Mouse (Mus musculus) midbrain, embryonic 10.5 days (tissue): ENCODE data around the gene Entpd5. TPM values are rescaled to one million over a fixed set of nuclear protein-coding genes. Genes with fewer than 3 reads are reported as not detected.

Experiments used
- DNase-seq: peaks from one replicate; pipeline ENCODE4 v3.0.0-alpha.2; 2017; ENCODE audit warnings: low spot score
- H3K27ac ChIP-seq: fragments of 300-500 bp; sonication (generic); replicated peaks from 2 replicates; pipeline ENCODE4 v1.5.1; 2016; ENCODE audit warnings: mild to moderate bottlenecking
- H3K27me3 ChIP-seq: fragments of 300-500 bp; sonication (generic); 2 replicates; pipeline ENCODE4 v1.6.1; 2016; ENCODE audit warnings: low read depth, mild to moderate bottlenecking; ENCODE audit not compliant: poor library complexity, severe bottlenecking
- H3K36me3 ChIP-seq: fragments of 300-500 bp; sonication (generic); 2 replicates; pipeline ENCODE4 v1.6.1; 2016; ENCODE audit warnings: mild to moderate bottlenecking, moderate library complexity
- H3K4me1 ChIP-seq: fragments of 300-500 bp; sonication (generic); 2 replicates; pipeline ENCODE4 v1.6.1; 2016
- H3K4me3 ChIP-seq: fragments of 300-500 bp; sonication (generic); 2 replicates; pipeline ENCODE4 v1.5.1; 2016; ENCODE audit warnings: mild to moderate bottlenecking, moderate library complexity
- H3K9me3 ChIP-seq: fragments of 300-500 bp; sonication (generic); replicated peaks from 2 replicates; pipeline ENCODE4 v1.6.1; 2016; ENCODE audit warnings: mild to moderate bottlenecking
- WGBS: fragments of 180-500 bp; shearing (Covaris S2); methylation state at CpG from one replicate; pipeline ENCODE4 v1.1.7; 2016; 5-methylcytosine and 5-hydroxymethylcytosine counted together
- polyA plus RNA-seq: library from polyadenylated mRNA; unstranded; fragments of >200 nt; fragmentation: Nextera tagmentation; extraction: Ambion mirVana; gene quantifications from 2 replicates; pipeline ENCODE4 v1.2.1, GENCODE M21; 2016

Gene Entpd5
- polyA plus RNA-seq, 1 experiment from 2014 or later, result 8.0 TPM

DNA sequence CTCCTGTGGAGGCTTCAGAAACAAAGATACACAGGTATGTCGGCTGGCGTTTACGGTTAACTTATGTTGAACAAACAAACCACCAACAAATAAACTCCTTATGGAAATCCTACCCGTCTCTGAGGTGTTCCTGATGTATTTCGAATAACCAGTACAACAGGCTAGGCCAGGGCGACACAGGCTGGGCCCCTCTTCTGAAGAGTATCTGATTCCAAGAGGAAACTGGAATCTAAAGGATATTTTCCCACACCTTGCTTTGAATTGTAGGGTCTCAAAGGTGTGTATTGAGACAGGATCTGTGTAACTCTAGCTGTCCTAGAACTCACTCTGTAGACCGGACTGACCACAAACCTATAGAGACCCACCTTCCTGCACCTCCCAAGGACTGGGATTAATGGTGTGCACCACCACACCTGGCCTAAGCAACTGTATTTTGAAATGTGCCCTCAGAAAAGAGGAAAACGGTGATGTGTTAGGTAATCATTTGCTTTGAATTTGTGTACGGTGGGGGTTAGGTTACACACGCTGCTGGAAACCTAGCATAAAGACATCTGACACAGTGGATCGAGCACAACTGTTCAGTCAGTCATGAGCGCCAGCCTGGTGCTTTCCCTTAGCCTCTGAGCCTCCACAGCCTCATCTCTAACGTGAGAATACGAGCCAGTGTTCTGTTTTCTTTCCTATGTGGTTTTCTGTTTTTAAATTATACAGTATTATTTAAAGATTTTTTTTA is 11.7 kb downstream of the Entpd5 start:
- Histone ChIP-seq H3K27ac (no peak overlapping the region), H3K9me3 (no peaks in the 10 kb centered on the region), H3K4me1 (no peaks in the 10 kb centered on the region), H3K36me3 (no peaks in the 10 kb centered on the region), H3K4me3 (no peak overlapping the region), H3K27me3 (no peaks in the 10 kb centered on the region)
- 90% methylated on average over 14 of the region's 14 CpGs for WGBS
- DNase-seq, result no peak

DNA sequence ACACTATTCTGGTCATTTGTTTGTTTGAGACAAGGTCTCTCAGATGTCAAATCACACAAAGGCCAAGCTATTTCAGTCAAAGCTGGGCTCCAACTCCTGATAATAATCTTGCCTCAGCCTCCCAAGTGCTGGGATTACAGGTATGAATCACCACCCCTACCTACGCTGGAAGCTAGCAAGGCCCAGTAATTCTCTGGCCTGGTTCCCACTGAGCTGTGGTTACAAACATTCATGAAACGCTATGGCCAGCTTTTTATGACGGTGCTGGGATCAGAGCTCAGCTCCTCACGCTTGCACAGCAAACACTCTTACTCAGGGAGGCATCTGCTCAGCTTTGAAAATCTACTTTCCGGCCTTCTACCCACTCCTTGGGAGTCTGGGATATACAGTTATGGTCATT is 15.0 kb downstream of the Entpd5 start:
- no peak overlapping the region for H3K27ac ChIP-seq
- 94% methylated on average over 5 of the region's 5 CpGs for WGBS
- no peaks in the 10 kb centered on the region for H3K9me3 ChIP-seq
- DNase-seq, result no peak
- no peaks in the 10 kb centered on the region for H3K27me3 ChIP-seq
- H3K4me1 ChIP-seq, result no peaks in the 10 kb centered on the region
- H3K4me3 ChIP-seq, result no peak overlapping the region
- no peaks in the 10 kb centered on the region for H3K36me3 ChIP-seq

DNA sequence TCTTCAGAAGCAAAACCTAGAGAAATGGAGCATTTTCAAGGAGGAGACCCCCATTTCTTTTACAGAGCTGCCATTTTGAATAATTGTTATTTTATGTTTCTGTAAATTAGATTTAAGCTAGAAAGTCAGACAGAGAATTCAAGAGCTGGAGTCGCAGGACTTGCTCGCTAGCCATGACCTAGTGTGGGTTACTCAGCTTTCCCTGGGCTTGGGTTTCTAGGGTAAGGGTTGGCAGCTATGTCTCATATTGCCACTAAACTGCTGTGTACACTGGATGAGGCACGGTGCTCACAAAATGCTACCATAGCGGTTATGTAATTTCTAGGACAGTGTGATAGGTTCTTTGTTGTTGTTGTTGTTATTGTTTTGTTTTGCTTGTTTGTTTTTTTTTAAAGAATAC is 16.1 kb downstream of the Entpd5 start:
- WGBS, result 97% methylated on average over 4 of the region's 4 CpGs
- H3K27me3 ChIP-seq, result no peaks in the 10 kb centered on the region

DNA sequence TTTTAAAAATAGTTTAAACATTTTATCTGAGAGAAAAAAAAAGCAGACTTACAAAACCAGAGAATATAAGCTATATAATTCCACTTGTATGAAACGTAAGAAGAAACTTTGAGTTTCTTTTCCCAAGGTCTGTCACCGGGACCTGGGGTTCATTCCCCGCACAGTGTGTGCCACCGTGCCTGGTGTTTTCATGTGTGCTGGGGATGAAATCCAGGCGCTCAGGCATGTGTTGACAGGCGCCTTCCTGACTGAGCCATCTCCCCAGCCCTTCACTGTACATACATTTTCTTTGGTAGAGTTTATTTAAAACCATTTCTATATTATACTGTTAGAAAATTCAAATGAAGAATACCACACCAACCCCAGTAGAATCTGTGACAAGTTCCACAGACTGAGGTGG is 18.5 kb downstream of the Entpd5 start:
- WGBS, result 93% methylated on average over 6 of the region's 6 CpGs
- Histone ChIP-seq H3K4me1 (no peaks in the 10 kb centered on the region), H3K4me3 (no peak overlapping the region), H3K9me3 (no peaks in the 10 kb centered on the region), H3K27me3 (no peaks in the 10 kb centered on the region), H3K27ac (no peak overlapping the region), H3K36me3 (no peaks in the 10 kb centered on the region)
- DNase-seq, result no peak

More for the DNA sequence above, 16.1 kb downstream of the Entpd5 start:
- Histone ChIP-seq H3K9me3 (no peaks in the 10 kb centered on the region), H3K36me3 (no peaks in the 10 kb centered on the region), H3K4me3 (no peak overlapping the region), H3K27ac (no peak overlapping the region), H3K4me1 (no peaks in the 10 kb centered on the region)
- no peak for DNase-seq

DNA sequence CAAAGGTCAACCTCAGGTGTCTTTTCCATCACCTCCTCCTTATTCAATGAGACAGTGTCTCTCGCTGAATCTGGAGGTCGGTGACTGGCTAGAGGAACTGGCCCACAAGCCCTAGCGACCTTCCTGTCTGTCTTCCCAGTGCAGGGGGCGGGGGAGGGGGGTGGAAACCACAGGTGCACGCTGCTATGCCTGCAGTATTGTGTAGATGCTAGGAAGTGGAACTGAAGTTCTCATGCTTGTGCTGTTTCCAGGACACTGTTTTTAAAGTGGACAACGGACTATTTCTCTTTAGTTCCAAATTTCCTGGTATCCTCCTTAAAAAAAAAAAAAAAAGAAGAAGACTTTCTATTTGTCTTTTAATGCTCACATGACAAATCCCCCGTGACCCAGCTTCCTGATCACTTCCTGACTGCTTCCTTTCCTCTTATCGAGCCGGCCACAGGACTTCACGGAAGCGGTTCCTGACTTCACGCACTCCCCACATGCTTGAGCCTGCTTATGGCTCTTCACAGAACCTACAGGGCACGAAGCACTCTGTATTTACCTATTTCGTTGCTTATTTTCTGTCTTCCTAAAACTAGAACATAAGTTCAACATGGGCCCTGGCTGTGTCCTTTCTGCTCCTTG is 19.9 kb downstream of the Entpd5 start:
- 77% methylated on average over 14 of the region's 14 CpGs for WGBS
- no peaks in the 10 kb centered on the region for H3K27me3 ChIP-seq
- H3K9me3 ChIP-seq, result no peaks in the 10 kb centered on the region
- no peak overlapping the region for H3K4me3 ChIP-seq
- no peak overlapping the region for H3K27ac ChIP-seq
- no peaks in the 10 kb centered on the region for H3K4me1 ChIP-seq
- no peaks in the 10 kb centered on the region for H3K36me3 ChIP-seq
- no peak for DNase-seq

DNA sequence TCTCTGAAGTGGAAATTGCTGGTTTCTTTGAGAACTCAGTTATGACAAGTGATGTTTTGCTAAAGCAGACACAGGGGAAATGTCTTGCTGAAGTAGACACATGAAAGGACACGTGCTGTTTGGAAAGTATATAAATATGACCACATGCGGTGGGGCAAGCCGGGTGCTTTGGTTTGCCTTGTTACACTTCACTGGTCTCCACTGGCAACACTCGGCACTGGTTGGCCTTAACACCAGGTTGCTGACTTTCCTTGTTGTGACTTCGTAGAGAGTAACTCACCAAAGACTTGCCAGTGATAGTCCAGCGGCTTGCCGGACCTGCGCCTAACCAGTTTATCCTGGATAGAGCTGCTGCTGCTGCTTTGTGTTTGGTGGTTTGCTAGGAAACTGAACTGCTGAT is 20.7 kb downstream of the Entpd5 start:
- no peaks in the 10 kb centered on the region for H3K4me1 ChIP-seq
- H3K9me3 ChIP-seq, result no peaks in the 10 kb centered on the region
- WGBS, result 88% methylated on average over 8 of the region's 8 CpGs
- no peak overlapping the region for H3K27ac ChIP-seq
- H3K4me3 ChIP-seq, result no peak overlapping the region
- no peak for DNase-seq
- H3K27me3 ChIP-seq, result no peaks in the 10 kb centered on the region
- H3K36me3 ChIP-seq, result no peaks in the 10 kb centered on the region

DNA sequence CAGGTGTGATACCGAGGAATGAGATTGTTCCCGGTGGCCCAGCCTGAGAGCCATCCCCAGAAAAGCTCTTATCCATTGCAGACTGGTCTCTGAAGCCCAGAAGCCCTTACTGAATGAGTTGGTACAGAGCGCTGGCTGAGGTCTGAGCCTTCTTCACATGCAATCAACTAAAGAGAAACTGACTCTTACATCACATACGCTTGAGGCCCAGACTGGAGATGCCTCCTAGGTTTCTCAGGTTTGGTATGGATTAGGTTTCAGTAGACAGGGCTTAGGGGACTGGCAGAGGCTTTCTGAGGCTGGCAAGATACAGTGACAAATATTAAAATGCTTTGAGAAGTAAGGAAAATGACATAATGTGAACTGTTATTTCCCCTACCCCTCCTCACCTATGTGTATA is 23.4 kb downstream of the Entpd5 start:
- no peak for DNase-seq
- 96% methylated on average over 4 of the region's 4 CpGs for WGBS

DNA sequence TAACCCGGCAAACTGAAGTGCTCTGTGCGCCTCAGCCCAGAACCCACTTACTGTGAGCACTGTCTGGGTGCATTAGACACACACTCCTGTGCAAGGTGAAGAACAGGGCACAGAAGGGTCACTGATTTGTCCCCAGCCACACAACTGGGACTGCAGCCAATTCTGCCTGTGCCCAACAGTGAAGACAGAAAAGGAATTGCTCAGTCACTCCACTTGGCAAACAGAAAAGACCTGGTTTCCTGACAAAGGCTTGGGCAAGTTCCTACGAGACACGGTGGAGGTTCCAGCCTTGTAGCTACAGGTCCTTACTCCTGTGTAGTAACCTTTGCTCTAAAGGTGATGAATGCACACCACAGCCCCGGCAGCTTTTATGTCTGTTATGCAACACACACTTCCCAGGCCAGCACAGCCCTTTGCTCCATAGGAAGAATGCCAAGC is 24.2 kb downstream of the Entpd5 start:
- WGBS, result 94% methylated on average over 5 of the region's 5 CpGs
- Histone ChIP-seq H3K36me3 (no peaks in the 10 kb centered on the region), H3K27ac (no peak overlapping the region), H3K4me1 (no peaks in the 10 kb centered on the region), H3K4me3 (no peak overlapping the region), H3K9me3 (no peaks in the 10 kb centered on the region), H3K27me3 (no peaks in the 10 kb centered on the region)
- DNase-seq, result no peak

More for the DNA sequence above, 23.4 kb downstream of the Entpd5 start:
- H3K27ac ChIP-seq, result no peak overlapping the region
- H3K36me3 ChIP-seq, result no peaks in the 10 kb centered on the region
- H3K27me3 ChIP-seq, result no peaks in the 10 kb centered on the region
- H3K4me1 ChIP-seq, result no peaks in the 10 kb centered on the region
- H3K9me3 ChIP-seq, result no peaks in the 10 kb centered on the region
- no peak overlapping the region for H3K4me3 ChIP-seq

DNA sequence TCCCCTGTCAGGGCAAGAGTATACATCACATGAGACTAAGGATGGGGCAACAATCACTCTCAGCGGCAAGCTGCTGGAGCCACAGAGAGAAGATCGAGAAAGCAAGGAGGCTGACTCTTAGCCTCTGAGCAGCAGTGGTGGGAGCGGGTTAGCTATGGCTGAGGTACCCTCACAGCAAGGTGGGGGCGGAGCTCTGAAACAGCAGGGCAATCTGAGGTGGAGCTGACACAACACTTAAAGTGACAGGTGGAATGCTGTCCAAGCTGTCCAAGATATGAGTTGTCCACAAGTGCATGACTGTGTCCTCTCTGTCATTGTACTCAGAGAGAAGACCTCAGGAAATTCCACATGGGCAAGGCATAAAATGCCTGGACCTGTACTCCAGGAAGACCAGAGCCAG is 26.5 kb downstream of the Entpd5 start:
- Histone ChIP-seq H3K4me3 (no peak overlapping the region), H3K27ac (no peak overlapping the region), H3K27me3 (no peaks in the 10 kb centered on the region), H3K9me3 (no peaks in the 10 kb centered on the region), H3K36me3 (no peaks in the 10 kb centered on the region), H3K4me1 (no peaks in the 10 kb centered on the region)
- 87% methylated on average over 4 of the region's 4 CpGs for WGBS
- DNase-seq, result no peak

DNA sequence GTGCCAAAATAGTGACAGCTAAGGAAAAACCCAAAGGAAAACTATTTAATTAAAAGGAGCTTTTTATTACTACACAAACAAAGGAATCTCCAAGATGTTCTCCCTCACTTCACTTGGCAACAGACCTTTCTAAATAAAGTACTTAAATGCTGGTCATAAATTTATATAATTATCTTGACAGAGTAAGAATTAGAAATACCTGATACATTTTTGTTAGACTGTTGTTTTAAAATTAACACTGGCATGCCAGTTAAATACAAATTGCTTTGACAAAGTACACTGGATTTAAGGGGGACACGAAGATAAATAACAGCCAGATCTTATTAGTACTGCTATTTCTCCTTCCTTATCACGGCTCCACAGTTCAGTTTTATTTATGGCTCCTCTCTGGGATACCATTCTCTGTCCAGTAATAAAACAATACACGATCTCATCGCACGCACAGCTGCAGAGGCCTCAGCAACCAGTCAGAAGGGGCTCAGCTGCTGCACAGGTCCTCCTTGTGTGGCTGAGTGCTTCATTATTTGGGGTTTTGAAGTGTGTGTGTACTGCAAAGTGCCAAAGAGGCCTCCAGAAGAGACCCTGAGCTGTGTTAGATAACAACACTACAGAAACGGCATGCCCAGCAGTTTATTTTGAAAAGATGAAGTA is 34.9 kb downstream of the Entpd5 start:
- Histone ChIP-seq H3K27me3 (no peaks in the 10 kb centered on the region), H3K27ac (no peak overlapping the region), H3K4me3 (no peak overlapping the region), H3K9me3 (no peaks in the 10 kb centered on the region), H3K4me1 (no peaks in the 10 kb centered on the region), H3K36me3 (peaks cover 63% of the 10 kb centered on the region)
- WGBS, result 95% methylated on average over 6 of the region's 6 CpGs
- no peak for DNase-seq

DNA sequence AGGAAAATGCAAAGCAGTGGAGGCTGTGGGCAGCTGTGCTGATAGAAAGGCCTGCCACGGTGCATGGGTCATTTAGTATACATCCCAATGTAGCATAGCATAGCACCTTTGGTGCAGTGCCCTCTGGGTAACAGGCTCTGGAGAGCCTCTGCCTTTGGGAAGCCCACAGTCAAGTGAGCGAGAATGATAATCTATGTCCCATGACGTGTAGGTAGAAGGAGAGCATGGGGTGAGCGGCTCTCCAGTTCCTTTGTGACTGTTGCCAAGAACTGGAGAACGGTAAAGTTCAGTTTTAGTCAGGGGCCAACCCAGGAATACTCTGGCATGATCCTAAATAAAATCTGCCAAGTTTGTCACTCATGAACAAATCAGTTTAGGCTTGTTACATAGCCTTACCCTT is 37.2 kb downstream of the Entpd5 start:
- H3K4me1 ChIP-seq, result no peaks in the 10 kb centered on the region
- no peaks in the 10 kb centered on the region for H3K9me3 ChIP-seq
- H3K36me3 ChIP-seq, result peaks cover 86% of the 10 kb centered on the region
- no peaks in the 10 kb centered on the region for H3K27me3 ChIP-seq
- no peak overlapping the region for H3K4me3 ChIP-seq
- 93% methylated on average over 5 of the region's 5 CpGs for WGBS
- no peak overlapping the region for H3K27ac ChIP-seq
- no peak for DNase-seq

DNA sequence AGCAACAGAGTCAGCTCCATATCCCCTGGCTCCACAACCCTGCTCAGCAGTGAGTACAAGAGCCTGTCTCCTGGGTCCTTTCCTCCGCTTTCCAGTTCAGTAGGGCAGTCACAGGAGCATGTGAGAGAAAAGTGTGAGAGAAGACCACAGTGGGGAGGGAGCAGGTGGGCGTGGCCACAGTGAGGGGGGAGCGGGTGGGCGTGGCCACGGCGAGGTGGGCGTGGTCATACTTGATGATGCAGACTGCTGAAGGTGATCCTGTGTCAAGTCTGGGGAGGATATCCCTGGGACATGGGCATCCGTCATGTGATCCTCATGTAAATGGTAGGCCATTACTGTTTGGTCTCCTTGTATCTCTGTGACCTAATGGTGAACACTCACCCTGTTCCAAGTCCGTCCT is 41.9 kb downstream of the Entpd5 start:
- WGBS, result 64% methylated on average over 9 of the region's 9 CpGs
- Histone ChIP-seq H3K9me3 (no peaks in the 10 kb centered on the region), H3K27ac (no peak overlapping the region), H3K27me3 (no peaks in the 10 kb centered on the region), H3K4me3 (no peak overlapping the region), H3K4me1 (peaks cover 20% of the 10 kb centered on the region), H3K36me3 (peaks cover 53% of the 10 kb centered on the region)
- DNase-seq, result no peak

DNA sequence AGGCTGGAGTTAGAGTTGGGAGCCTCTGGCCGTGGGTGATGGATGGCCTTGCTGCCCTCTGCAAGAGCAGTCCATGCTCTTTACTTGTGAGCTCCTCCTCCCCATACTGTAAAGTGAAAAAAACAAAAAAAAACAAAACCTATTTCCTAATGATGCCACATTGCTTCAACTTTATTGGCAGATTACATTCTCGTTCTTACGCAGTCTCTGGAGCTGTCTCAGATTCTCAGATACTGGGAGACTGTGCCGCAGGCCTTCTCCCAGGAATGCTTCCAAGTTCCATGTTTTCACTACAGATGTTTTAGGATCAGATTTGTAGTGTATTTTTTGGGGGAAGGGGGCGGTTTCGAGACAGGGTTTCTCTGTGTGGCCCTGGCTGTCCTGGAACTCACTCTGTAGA is 43.7 kb downstream of the Entpd5 start:
- H3K4me1 ChIP-seq, result peaks cover 28% of the 10 kb centered on the region
- H3K27me3 ChIP-seq, result no peaks in the 10 kb centered on the region
- no peak overlapping the region for H3K4me3 ChIP-seq
- 97% methylated on average over 6 of the region's 6 CpGs for WGBS
- H3K9me3 ChIP-seq, result no peaks in the 10 kb centered on the region
- no peak for DNase-seq
- no peak overlapping the region for H3K27ac ChIP-seq
- peaks cover 35% of the 10 kb centered on the region for H3K36me3 ChIP-seq
